Mouse (Mus musculus): ENCODE results near the gene Dhx33. TPM values are rescaled to one million over a fixed set of nuclear protein-coding genes. Genes with fewer than 3 reads are reported as not detected.

Dhx33 gene
- 23.8 and 26.1 TPM in 2 replicates for polyA plus RNA-seq (2012; rRNA removed)

DNA sequence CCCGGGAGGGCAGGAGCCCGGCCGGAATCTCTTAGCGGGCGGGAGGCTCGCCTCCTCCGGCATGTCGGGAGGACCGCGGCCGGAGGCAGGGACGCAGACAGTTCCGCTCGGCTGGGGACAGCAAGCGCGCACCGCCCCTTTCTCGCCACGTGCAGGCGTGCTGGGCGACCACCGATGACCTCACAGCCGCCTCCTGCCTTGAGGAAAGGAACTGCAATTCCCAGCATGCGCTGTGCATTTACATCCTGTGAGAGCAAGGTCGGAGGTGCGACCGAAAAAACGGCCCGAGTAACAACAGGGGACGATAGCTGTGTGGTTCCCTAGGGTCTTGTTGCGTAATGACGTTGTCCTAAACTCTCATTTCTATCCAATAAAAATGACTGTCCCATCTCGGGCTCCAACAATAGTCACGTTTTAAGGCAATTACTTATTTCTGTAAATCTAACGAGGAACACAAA lies at the start of gene Dhx33:
TSS of gene Dhx33 (minus strand) at position 122 of the 458 bp plus-strand sequence.
- DNase-seq (ENCODE audit: extremely low spot score in 1 of 2, low spot score in 1 of 2), result peak; percentile 97 to 98

DNA sequence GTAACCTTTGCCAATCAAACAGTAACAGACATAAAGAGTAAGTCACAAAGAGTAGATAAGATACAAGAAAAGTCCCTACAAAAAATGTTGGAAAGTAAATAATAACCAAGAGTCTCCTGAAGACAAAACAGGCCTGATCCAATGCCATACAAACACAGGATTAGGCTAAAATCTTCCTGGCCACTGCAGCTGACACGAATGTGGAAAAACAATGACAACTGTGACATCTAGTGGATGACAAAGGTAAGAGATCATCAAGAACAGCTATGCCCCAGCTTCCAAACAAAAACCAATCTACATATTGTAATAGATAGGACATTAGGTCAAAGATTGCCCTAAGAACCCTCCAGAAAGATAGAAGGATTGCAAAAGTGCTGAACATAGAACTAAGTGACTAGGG lies 48.3 kb upstream of the Dhx33 start:
- DNase-seq (ENCODE audit: extremely low spot score in 1 of 2, low spot score in 1 of 2), result peak in 1 of 2 experiments; percentile 67

DNA sequence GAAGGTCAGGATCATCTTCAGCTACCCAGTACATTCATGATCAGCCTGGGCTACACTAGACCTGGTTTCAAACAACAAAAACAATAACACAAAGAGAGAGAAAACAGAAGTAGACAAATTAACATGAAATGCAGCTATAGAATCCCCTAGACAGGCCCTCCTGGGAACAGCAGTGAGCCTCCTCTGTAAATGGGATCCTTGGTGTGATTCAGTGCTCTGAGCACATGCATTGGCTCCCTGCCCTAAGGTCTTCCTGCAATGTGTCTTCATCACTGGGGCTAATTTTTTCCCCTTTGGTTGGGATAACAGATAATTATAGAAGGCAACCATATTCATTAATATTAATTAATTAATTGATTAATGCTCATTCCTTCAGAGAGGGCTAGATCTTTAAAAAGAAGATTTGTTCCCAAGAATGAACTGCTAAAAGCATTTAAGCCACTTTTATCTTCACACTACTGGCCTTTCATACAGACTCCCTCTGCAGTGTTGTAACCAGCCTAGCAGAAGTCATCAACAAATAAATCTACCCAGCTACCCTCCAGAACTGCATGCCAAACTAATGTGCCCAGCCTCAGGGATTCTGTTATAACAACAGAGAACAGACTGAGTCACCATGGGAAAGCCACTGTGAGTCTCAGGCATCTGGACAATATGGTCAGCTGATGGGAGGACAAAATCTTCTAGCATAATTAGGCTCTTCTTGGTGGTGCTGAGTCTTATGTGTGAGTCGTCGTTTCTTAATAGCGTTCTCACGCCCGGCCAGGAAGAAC lies 35.5 kb upstream of the Dhx33 start:
- DNase-seq (ENCODE audit: extremely low spot score in 1 of 2, low spot score in 1 of 2), result no peak

DNA sequence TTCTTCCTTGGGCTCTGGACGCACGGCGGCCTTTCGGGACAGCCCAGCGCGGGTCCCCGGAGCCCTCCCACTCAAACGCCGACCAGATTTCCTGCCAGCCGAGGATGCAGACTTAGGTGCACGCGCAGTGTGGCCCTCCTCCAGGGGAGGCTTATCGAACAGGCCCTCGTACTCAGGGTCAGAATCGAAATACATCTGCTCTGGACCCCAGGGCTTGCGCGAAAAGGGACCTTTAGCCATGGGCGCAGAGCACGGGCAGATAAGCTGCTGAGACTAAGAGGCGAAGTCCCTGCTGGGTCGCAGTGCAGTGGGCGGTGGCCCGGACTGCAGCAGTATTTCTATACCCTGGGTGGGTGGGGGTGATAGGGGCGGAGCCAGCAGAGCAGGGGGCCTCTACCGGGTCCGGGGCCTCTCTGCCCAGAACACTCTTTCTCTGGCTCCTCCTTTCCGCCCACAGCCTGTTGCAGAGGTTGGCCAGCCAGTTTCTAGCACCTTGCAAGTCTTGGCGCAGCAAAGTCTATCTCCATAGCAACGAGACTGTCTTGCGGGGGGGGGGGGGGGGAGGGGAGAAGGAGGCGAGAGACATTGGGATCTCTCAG lies 29.0 kb upstream of the Dhx33 start, which contains the start of gene 6330403K07Rik:
TSS of gene 6330403K07Rik (minus strand) at position 351 of the 599 bp plus-strand sequence.
- peak; percentile 64 to 72 for DNase-seq (ENCODE audit: extremely low spot score in 1 of 2, low spot score in 1 of 2)

DNA sequence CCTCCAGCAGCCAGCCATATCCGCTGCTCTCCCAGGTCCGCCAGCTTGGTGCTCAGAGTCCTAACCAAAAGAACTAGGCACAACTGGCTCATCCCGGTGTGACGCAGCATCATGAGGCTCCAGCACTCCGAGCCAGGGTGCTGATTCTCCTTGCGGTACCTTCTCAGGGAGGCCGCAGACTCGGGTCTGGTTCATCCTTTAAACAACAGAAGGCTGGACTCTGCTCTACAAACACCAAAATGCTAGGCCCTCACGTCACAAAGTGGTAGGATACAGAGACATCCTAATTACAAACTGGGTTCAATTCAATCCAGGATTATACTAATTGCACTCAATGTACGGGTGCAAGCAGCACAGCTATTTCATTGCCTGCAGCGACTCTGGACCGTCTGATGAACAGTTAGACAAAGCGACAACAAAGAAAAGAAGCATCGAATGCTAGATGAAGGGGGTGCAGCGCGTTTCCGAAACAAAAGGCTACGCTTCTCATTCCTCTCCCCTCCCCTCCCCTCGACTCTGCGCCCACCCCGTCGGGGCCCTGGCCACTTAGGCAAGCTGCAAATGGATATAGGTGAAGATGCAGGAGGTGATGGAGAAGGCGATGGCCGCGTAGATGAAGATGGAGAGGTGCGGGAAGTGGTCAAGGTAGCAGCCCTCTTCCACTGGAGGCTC lies 28.4 kb upstream of the Dhx33 start:
- peak in 1 of 2 experiments; percentile 60 for DNase-seq (ENCODE audit: extremely low spot score in 1 of 2, low spot score in 1 of 2)

DNA sequence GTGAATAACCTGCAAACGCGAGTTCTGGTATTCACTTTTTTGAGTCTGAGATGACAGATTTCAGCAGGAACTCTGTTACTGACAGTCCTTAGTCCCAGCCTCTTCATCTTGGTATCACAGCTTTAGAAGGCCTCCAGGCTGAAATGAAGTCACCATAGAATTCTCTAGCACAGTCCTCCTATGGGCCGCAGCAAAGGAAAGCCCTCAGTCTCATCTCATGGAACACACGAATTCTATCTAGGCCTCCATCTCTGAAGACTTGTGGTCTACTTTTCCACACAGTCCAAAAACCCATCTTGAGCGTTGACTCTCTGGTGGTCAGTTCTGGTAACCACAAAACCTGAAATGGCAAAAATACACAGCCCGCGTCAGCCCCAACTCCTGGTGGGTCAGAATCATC lies 27.8 kb upstream of the Dhx33 start:
- no peak for DNase-seq (ENCODE audit: extremely low spot score in 1 of 2, low spot score in 1 of 2)

DNA sequence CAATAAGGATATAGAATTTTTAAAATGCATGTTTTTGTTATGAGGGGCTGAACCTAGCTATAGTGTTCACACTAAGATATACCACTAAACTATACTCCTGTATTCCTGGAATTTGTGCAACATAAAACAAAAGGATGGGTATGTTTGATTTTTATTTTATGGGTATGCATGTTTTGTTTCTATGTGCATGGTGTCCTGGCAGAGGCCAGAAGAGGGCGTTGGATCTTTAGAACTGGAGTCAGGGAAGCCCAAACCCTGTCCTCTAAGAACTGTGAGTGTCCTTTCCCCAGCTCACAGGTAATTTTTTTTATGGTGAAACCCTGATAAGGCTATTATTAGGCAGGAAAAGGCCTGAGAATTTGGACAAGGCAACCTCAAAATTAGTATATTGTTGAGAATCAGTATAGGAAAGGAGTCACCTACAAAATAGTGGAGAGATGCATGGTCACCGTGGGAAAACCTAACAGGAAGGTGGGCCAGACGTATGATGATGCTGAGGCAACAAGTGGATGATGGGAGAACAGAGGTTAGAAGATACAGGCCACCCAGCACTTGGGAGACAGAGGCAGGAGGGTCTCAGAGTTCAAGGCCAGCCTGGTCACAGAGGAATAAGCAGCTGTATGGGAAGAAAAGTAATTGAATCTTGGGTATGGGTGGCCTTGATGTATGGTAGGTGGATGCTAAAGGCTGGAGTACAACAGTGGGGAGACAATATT lies 25.3 kb upstream of the Dhx33 start:
- peak in 1 of 2 experiments; percentile 30 for DNase-seq (ENCODE audit: extremely low spot score in 1 of 2, low spot score in 1 of 2)

DNA sequence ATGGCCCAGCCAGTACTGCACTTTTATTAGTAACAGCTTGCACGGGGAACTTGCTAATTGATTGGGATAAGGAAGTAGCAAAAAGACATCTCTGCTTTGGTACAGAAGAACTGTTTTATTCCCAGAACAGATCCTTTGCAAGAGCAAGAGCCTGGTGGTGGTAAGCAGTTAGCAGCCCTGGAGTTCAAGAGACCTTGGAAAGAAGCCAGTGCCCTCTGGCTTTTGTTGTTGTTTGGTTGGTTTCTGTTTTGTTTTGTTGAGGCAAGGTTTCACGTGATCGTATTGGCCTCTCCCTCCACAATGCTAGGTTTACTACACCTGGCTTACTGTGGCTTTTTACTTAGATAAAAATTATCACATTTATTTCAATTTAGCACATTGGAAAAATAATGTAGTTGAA lies 24.0 kb upstream of the Dhx33 start:
- DNase-seq (ENCODE audit: extremely low spot score in 1 of 2, low spot score in 1 of 2), result no peak

DNA sequence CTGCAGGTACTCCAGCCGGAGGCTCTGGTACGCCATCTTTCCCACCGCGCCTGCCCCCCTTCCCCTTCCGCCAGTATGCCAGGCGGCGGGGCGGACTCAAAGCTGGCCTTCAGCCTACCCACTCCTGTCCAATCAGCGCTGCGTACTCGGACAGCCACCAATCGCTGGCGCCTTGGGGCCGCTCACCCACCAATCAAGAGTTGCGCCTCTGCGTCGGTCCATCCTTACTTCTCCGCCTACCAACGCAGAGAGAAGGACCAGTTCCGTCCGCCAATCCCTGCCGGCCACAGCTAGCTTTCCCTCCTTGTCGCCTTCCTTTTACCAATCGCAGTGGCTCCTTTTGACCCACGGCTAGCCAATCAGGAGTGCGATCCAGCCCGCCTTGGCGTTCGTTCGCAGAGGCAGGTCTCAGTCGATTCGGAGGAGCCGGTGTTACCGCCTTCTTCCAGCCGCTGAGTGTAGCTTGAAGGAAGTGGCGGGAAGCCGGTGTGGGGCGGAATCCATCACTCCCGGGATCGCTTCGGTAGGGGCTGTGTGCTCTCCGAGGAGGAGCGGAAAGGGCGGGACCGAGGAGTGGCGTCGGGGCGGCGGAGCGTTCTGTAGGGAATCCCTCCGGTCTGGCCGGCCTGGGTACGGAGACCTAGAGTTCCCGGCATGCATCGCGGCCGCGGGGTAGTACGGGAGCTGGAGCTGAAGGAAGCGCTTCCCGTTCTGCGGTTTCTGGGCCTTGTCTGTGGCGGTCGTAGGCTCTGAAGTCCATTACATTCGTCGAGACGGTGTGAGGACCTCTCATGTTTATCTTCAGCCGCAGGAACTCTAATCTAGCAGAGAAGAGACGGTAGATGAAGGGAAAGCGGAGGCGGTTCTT lies 15.2 kb upstream of the Dhx33 start, which contains the start of the genes Mis12 and Derl2:
TSS of gene Mis12 (plus strand) at position 411 of the 868 bp plus-strand sequence.
TSS of gene Derl2 (minus strand) at position 641 of the 868 bp plus-strand sequence.
- DNase-seq (ENCODE audit: extremely low spot score in 1 of 2, low spot score in 1 of 2), result peak; percentile 99

DNA sequence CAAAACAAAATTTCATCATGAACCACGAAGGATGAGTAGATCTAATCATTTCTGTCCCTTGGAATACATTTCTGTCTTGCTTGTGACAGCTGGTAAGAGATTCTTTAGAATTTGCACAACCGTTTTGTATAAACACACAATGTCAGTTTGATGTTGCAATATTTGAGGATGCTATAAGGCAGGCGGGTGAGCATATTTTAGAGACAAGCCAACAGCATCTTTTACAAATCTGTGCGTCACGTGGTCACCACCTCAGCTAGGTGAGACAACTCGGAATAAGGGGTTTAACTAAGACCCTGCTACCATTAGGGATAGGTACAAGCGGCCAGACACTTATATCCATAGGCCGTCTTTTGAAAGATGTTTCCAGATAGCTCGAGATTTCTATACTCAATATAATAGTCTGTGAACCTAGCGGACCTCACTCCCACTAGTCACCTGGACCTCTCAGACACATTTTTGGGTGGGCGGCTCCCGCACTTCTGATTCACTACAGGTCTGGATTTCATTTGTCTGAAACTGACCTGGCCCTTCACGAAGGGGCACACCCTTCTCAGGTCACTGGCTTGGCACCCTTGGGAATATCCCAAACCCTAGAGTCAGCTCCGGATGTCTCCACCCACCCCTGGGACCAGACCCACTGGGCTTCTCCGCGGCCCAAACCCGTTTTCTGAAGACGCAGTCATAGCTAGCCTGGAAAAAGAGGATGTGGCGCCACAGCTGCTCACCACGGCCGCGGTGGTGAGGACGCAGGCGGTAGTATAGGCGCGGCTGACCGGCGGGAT lies 14.4 kb upstream of the Dhx33 start:
- peak in 1 of 2 experiments; percentile 18 for DNase-seq (ENCODE audit: extremely low spot score in 1 of 2, low spot score in 1 of 2)

DNA sequence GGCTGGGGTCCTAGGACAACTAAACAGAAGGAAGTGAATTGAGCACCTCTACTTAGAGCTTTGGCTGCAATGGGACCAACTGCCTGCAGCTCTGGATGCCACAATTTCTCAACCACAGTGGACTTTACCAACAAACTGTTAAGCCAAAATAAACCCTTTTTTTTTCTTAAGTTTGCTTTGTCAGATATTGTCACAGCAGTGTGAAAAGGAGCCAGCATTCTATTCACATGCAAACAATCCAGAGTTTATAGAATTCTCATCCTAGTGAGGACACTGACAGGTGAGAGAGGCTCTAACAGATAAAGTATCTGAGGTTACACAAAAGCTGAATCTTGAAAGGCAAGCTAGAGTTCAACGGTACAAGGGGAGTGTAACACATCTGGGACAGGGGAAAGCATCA lies 12.8 kb upstream of the Dhx33 start:
- DNase-seq (ENCODE audit: extremely low spot score in 1 of 2, low spot score in 1 of 2), result no peak

DNA sequence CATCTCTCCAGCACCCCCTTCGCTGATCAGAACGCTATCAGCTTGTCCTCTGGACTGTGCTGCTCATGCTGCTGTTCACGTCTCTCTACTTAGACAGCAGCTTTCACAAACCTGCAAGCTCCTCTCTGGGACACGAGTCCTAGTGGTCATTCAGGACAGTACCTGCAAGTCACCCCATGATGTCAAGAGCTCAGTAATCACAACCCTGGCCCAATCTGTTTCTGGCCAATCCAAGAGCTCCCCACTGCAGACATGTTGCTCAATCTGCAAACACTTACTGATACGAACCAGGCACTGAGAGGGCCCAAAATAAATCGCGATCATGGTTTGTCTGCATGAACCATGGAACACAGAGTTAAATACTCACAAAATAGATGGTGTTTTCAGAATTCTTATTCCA lies 8.5 kb upstream of the Dhx33 start:
- no peak for DNase-seq (ENCODE audit: extremely low spot score in 1 of 2, low spot score in 1 of 2)

DNA sequence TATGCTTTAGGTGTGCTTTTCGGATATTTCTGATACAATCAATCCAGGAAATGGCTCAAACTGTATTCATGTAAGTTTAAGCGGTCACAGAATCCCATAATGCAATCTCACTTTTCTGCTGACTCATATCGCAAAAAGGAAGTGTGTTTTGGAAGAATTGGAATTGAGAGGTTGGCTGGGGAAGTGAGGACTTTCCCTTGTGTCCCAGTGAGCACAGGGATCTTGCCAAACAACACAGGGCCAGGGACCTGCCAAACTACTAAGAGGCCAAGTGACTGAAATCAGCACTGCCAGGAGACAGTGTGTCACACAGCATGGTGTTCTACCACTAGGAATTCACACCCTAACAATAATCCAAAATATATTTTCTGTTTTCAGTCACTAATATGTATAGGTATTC lies 4.1 kb upstream of the Dhx33 start:
- DNase-seq (ENCODE audit: extremely low spot score in 1 of 2, low spot score in 1 of 2), result no peak

DNA sequence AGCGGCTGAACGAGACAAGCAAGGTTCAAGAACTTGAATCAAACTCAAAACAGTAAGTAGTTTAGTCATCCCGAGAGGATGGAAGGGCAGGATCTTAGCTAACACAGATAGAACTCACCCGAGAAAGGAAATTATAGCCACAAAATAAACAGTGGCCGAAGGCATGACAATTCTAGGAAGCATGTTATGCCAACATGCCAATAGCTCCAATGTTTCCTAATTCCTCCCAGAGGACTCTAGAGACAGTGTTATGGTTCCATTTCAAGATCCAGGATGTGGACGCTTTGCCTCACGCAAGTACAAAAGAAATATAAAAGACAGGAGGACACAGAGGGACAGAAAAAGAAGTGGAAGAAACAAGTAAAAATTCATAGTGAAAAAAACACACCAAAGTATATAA lies 3.6 kb upstream of the Dhx33 start:
- DNase-seq (ENCODE audit: extremely low spot score in 1 of 2, low spot score in 1 of 2), result no peak

DNA sequence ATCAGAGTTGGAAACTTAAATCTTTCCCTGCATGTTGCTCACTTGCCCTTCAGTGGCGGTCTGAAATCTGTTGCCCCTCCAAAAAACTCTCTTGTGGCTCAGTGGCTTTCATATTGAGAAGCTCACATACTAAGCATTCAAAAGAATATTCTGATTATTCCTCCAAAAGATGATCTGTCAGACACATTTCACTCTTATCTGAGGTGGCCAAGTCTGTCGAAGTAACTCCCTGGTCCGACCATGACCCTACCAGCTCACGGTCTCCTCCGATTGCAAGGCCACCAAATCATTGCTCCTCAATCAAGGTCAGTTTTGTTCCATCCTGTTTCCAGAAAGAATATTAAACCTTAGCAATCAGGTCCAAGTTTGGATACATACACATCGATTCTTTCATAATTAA lies 2.8 kb upstream of the Dhx33 start:
- DNase-seq (ENCODE audit: extremely low spot score in 1 of 2, low spot score in 1 of 2), result no peak

DNA sequence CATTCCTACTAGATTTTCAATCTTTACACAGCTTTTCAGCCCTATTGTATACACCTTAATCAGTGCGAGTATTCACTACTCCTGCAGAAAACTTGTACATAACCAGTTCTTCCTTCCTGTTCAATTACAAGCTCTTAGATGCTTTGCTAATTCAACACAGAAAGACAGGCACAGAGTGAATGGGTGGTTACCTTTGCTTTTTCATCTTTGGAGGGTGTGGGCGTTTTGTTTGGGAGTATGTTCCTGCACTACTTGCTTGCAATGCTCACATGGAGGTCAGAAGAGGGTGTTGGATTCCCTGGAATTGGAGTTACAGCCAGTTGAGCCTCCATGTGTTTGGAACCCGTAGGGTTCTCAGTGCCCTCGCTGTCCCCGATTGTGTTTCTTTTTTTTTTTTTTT lies 809 bp upstream of the Dhx33 start:
- peak in 1 of 2 experiments; percentile 11 for DNase-seq (ENCODE audit: extremely low spot score in 1 of 2, low spot score in 1 of 2)

DNA sequence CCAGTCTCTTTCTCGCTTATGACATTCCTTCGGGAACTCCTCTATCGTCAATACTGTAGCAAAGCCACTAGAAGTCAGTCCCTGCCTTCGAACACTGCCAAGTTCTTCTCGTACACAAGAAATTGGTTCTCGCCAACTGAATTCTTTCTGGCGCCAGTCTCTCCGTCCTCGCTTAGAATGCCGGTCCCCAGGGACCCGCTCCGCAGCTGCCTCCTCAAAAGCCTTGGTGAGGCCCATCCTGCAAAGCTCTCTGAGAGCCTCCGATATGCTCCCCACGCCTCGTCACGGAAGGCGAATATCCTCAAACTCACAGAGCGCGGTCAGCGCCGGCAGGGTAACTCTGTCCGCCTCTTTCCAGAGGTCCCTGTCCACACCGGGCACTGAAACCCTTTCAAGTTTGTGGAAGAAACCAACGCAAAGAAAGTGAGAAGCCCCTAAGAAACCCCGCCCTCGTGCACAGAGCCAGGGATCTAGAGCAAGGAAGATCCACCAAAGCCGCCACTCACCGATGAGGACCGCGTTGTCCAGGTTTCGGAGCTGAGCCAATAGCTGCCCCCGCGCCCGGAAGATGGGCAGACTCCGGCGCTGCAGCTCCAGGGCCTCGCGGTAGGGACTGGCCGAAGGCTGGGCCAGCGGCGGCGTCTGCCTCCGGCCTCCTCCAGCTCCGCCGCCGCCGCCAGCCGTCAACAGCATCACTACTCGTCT lies 474 bp downstream of the Dhx33 start:
- peak in 1 of 2 experiments; percentile 47 for DNase-seq (ENCODE audit: extremely low spot score in 1 of 2, low spot score in 1 of 2)

DNA sequence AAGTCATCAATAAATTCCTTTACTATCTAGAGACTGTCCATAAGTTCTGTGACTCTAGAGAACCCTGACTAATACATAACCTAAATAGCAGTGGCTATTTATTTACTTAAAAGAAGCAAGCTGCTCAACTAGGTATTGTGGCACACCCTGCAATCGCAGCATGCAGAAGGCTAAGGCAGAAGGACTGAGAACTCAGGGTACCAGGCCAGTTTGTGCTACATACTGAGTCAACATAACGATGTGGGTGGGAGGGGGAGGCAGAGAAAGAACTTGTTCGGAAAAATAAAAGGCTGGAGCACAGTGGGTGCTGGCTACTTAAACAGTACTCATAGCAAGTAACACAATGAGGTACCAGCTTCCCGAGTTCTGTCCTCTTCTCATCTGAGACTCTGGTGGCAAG lies 3.1 kb downstream of the Dhx33 start:
- DNase-seq (ENCODE audit: extremely low spot score in 1 of 2, low spot score in 1 of 2), result peak in 1 of 2 experiments; percentile 26
